Mouse (Mus musculus) embryonic facial prominence, embryonic 14.5 days (tissue): ENCODE results near the gene Exoc3l4. TPM values are rescaled to one million over a fixed set of nuclear protein-coding genes. Genes with fewer than 3 reads are reported as not detected.
A peak's percentile ranks its signal among the peaks of the same experiment; 100 is the strongest.

ENCODE experiments used
- ATAC-seq: fragments of 200-750 bp; cut with Nextera tagmentation; 2 replicates; pipeline ENCODE4 v1.8.0; 2017; ENCODE audit warnings: low read depth, moderate number of reproducible peaks, moderate TSS enrichment
- DNase-seq: peaks from one replicate; pipeline ENCODE4 v3.0.0-alpha.2; 2015; ENCODE audit warnings: low spot score
- H3K27ac ChIP-seq: fragments of 300-500 bp; sonication (generic); replicated peaks from 2 replicates; pipeline ENCODE4 v1.5.1; 2014; ENCODE audit warnings: low read depth, mild to moderate bottlenecking, low read length, moderate library complexity
- H3K27me3 ChIP-seq: fragments of 300-500 bp; sonication (generic); replicated peaks from 2 replicates; pipeline ENCODE4 v1.6.1; 2014; ENCODE audit warnings: low read length; ENCODE audit not compliant: control insufficient read depth, insufficient read depth
- H3K36me3 ChIP-seq: fragments of 300-500 bp; sonication (generic); 2 replicates; pipeline ENCODE4 v1.6.1; 2014; ENCODE audit warnings: low read length, mixed read lengths; ENCODE audit not compliant: control insufficient read depth, insufficient read depth
- H3K4me1 ChIP-seq: fragments of 300-500 bp; sonication (generic); 2 replicates; pipeline ENCODE4 v1.6.1; 2014; ENCODE audit warnings: antibody characterized with exemption, low read length; ENCODE audit not compliant: control insufficient read depth, insufficient read depth
- H3K4me2 ChIP-seq: fragments of 300-500 bp; sonication (generic); 2 replicates; pipeline ENCODE4 v1.6.1; 2014; ENCODE audit warnings: low read depth, mild to moderate bottlenecking, low read length, moderate library complexity, mixed read lengths
- H3K4me3 ChIP-seq: fragments of 300-500 bp; sonication (generic); 2 replicates; pipeline ENCODE4 v1.5.1; 2014; ENCODE audit warnings: low read depth, mild to moderate bottlenecking, low read length
- H3K9ac ChIP-seq: fragments of 300-500 bp; sonication (generic); 2 replicates; pipeline ENCODE4 v1.6.1; 2014; ENCODE audit warnings: low read depth, mild to moderate bottlenecking, low read length, moderate library complexity, mixed read lengths
- H3K9me3 ChIP-seq: fragments of 300-500 bp; sonication (generic); 2 replicates; pipeline ENCODE4 v1.6.1; 2016; ENCODE audit warnings: low read length; ENCODE audit not compliant: control insufficient read depth
- WGBS: fragments of 180-500 bp; shearing (Covaris S2); extraction: QIAGEN DNeasy Blood & Tissue Kit; methylation state at CpG from one replicate; pipeline ENCODE4 v1.1.7; 2014; 5-methylcytosine and 5-hydroxymethylcytosine counted together
- polyA plus RNA-seq: library from polyadenylated mRNA; unstranded; fragments of >200 nt; fragmentation: Nextera tagmentation; extraction: Ambion mirVana; gene quantifications from 2 replicates; pipeline ENCODE4 v1.2.1, GENCODE M21; 2014

The Exoc3l4 gene
- polyA plus RNA-seq, 1 experiment from 2014 or later = 9.4 TPM

- 20% methylated on average over 8 of the region's 8 CpGs for WGBS
- Histone ChIP-seq H3K36me3 (no peaks in the 10 kb centered on the region), H3K27ac (no peak overlapping the region; the same call in 1 of the 2 replicates), H3K4me2 (peak overlapping the region; percentile 80), H3K4me3 (no peak overlapping the region), H3K27me3 (peaks cover 57% of the 10 kb centered on the region), H3K9me3 (no peaks in the 10 kb centered on the region), H3K9ac (no peak overlapping the region), H3K4me1 (peaks cover 40% of the 10 kb centered on the region)
- DNase-seq = no peak
- no peak for ATAC-seq
These were observed 11.5 kb downstream of the Exoc3l4 start for GRCm38 (mm10) chr12:111428364-111428763.

- H3K9ac ChIP-seq = peak overlapping the region; percentile 61
- peaks cover 48% of the 10 kb centered on the region for H3K27me3 ChIP-seq
- under 1% methylated on average over 36 of the region's 40 CpGs for WGBS
- peak overlapping the region; percentile 39 for H3K4me3 ChIP-seq
- DNase-seq = peak; percentile 77
- peaks cover 40% of the 10 kb centered on the region for H3K4me1 ChIP-seq
- H3K36me3 ChIP-seq = no peaks in the 10 kb centered on the region
- no peaks in the 10 kb centered on the region for H3K9me3 ChIP-seq
- H3K4me2 ChIP-seq = peak overlapping the region; percentile 80
- ATAC-seq = peak; percentile 54
- peak overlapping the region; percentile 54 for H3K27ac ChIP-seq
These were observed 12.4 kb downstream of the Exoc3l4 start for GRCm38 (mm10) chr12:111428961-111429911.

DNA sequence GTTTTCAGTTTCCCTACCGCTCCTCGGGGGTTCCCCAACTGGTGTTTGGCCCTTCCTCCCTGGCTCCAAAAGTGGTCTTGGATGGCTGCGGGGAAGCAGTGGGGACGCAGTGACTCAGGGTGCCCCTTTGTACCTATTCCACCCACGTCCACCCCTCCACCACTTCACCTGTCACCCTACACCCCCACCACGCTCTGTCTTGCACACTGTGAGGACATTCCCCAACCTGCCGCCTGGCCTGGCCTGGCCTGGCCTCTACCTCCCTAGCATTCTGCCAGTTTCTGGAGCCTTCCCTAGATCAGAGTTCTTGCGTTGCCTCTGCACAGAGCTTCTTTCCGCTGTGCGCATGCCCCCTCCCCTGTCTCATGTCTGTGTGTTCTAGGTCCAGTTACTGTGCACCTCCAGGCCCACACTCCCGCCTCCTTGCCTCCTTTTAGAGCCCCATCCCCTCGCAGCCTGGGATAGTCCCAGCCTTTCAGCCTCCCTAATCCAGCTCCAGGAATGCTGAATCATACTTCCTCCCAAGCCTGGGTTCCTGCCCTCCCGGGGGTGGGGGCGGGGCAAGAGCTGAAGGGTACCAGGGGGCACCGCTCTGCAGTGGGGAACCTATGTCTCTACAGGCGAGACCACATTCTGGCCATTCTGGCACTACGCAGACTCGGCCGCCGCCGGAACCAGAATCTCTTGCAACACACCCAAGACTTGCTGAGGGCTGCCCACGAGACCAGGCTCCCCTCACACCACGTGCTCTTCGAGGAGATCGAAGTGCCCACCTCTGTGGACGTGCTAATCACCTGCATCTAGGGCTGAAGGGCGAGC, 13.4 kb downstream of the Exoc3l4 start:
- 18% methylated on average over 27 of the region's 27 CpGs for WGBS
- Histone ChIP-seq H3K4me3 (peak overlapping the region; percentile 39), H3K4me2 (peak overlapping the region; percentile 80), H3K9me3 (no peaks in the 10 kb centered on the region), H3K9ac (peak overlapping the region; percentile 61), H3K4me1 (peaks cover 41% of the 10 kb centered on the region), H3K27ac (no peak overlapping the region), H3K27me3 (peaks cover 38% of the 10 kb centered on the region), H3K36me3 (no peaks in the 10 kb centered on the region)
- ATAC-seq (no peak), DNase-seq (no peak)

GRCm38 (mm10) chr12:111430868-111431817, 14.3 kb downstream of the Exoc3l4 start:
- Histone ChIP-seq H3K4me3 (no peak overlapping the region), H3K9ac (no peak overlapping the region), H3K36me3 (no peaks in the 10 kb centered on the region), H3K9me3 (no peaks in the 10 kb centered on the region), H3K27me3 (peaks cover 31% of the 10 kb centered on the region), H3K4me1 (peaks cover 39% of the 10 kb centered on the region), H3K4me2 (0 out of 2 replicates have a peak overlapping the region, but pooled peaks have one; percentile 80), H3K27ac (no peak overlapping the region)
- 30% methylated on average over 14 of the region's 14 CpGs for WGBS
- ATAC-seq (no peak), DNase-seq (no peak)

DNA sequence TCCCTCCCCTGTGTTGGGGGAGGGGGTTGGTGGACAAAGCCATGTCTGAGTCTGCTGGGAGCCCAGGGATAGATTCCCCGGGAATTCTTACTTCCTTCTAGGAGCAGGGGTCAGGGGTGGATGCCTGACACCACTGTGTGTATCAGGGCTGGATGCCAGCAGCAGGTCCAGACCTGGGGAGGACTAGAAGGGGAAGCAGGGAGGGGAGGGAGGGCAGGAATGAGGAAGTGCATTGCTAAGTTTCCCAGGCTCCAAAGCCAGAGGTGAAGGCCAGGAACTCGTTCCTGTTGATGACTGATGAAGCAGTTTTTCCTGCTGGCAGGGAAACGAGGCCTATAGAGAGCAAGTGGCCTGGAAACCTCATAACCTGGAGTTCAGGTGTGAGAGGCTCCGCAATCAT, 15.3 kb downstream of the Exoc3l4 start:
- peaks cover 39% of the 10 kb centered on the region for H3K4me1 ChIP-seq
- H3K9ac ChIP-seq = no peak overlapping the region

GRCm38 (mm10) chr12:111432751-111433331, 16.0 kb downstream of the Exoc3l4 start:
- H3K27me3 ChIP-seq = peaks cover 27% of the 10 kb centered on the region
- H3K4me3 ChIP-seq = no peak overlapping the region
- H3K9ac ChIP-seq = no peak overlapping the region
- no peak overlapping the region for H3K4me2 ChIP-seq
- no peak for DNase-seq
- H3K27ac ChIP-seq = no peak overlapping the region
- H3K36me3 ChIP-seq = no peaks in the 10 kb centered on the region
- peaks cover 33% of the 10 kb centered on the region for H3K4me1 ChIP-seq
- no peak for ATAC-seq
- 53% methylated on average over 4 of the region's 5 CpGs for WGBS
- H3K9me3 ChIP-seq = no peaks in the 10 kb centered on the region

More for the DNA sequence above, 15.3 kb downstream of the Exoc3l4 start:
- H3K4me3 ChIP-seq = no peak overlapping the region
- H3K4me2 ChIP-seq = no peak overlapping the region
- no peaks in the 10 kb centered on the region for H3K36me3 ChIP-seq
- H3K9me3 ChIP-seq = no peaks in the 10 kb centered on the region
- WGBS = 28% methylated on average over 4 of the region's 4 CpGs
- no peak for ATAC-seq
- peaks cover 30% of the 10 kb centered on the region for H3K27me3 ChIP-seq
- DNase-seq = no peak
- no peak overlapping the region for H3K27ac ChIP-seq

GRCm38 (mm10) chr12:111434164-111434744, 17.4 kb downstream of the Exoc3l4 start:
- Histone ChIP-seq H3K4me1 (peaks cover 20% of the 10 kb centered on the region), H3K27ac (no peak overlapping the region), H3K9me3 (no peaks in the 10 kb centered on the region), H3K4me3 (no peak overlapping the region), H3K27me3 (peaks cover 18% of the 10 kb centered on the region), H3K9ac (no peak overlapping the region), H3K4me2 (no peak overlapping the region), H3K36me3 (no peaks in the 10 kb centered on the region)
- no peak for ATAC-seq
- 35% methylated on average over 5 of the region's 7 CpGs for WGBS
- no peak for DNase-seq
